Mouse (Mus musculus) bone marrow macrophage, adult 2 months (primary cell): ENCODE data around the gene Ccl25. TPM values are rescaled to one million over a fixed set of nuclear protein-coding genes. Genes with fewer than 3 reads are reported as not detected.

Experiments
- H3K27ac ChIP-seq: 2 replicates; pipeline ENCODE4 v1.5.1; 2012; ENCODE audit warnings: low read depth, low read length; ENCODE audit not compliant: insufficient read depth
- H3K4me1 ChIP-seq: 2 replicates; pipeline ENCODE4 v1.6.1; 2012; ENCODE audit warnings: low read length; ENCODE audit not compliant: control insufficient read depth, insufficient read depth
- H3K4me3 ChIP-seq: 2 replicates; pipeline ENCODE4 v1.5.1; 2012; ENCODE audit warnings: mild to moderate bottlenecking, low read length, moderate library complexity; ENCODE audit not compliant: insufficient read depth
- CTCF ChIP-seq: IDR thresholded peaks from 2 replicates; pipeline ENCODE4 v1.5.1; 2012; ENCODE audit warnings: low read depth, mild to moderate bottlenecking, low read length, moderate library complexity
- POLR2A ChIP-seq: IDR thresholded peaks from 2 replicates; pipeline ENCODE4 v1.6.1; 2012; ENCODE audit warnings: mild to moderate bottlenecking, low read depth, low read length, borderline replicate concordance
- polyA plus RNA-seq: library from polyadenylated mRNA; stranded (reverse); fragments of >200 nt; gene quantifications from 2 replicates; pipeline ENCODE4 v1.2.4, GENCODE M21; 2012; ENCODE audit not compliant: missing spikeins, insufficient read depth, insufficient read length

Ccl25 gene
- polyA plus RNA-seq, 1 experiment: 10.5 TPM

- TF ChIP-seq POLR2A (no peak), CTCF (no peak)
- no peak overlapping the region for H3K4me3 ChIP-seq
- no peaks in the 10 kb centered on the region for H3K4me1 ChIP-seq
- H3K27ac ChIP-seq: no peak overlapping the region
Observed at GRCm38 (mm10) chr8:4355455-4355854, 30.4 kb downstream of the Ccl25 start.

GRCm38 (mm10) chr8:4359362-4359761 is 34.4 kb downstream of the Ccl25 start:
- no peak overlapping the region for H3K4me3 ChIP-seq
- no peak overlapping the region for H3K27ac ChIP-seq
- no peak for TF ChIP-seq POLR2A
- no peak for TF ChIP-seq CTCF
- no peaks in the 10 kb centered on the region for H3K4me1 ChIP-seq

DNA sequence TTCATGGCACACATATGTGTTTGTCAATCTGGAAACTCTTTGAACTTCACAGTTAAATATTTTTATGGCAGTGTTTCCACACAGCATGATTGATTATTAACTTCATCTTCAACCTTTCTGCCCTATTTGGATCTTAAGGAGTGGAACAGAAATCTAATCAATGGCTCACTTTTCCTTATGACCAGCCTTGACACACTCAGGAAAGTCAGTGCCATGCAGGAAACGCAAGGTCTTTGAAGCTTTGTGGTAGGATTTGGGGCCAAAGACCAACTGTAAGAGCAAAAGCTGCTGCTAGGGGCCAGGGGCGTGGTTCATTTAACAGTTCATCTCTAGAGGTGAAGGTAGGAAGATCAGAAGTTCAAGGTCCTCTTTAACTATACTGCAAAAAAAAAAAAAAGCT is 35.9 kb downstream of the Ccl25 start:
- Histone ChIP-seq H3K27ac (no peak overlapping the region), H3K4me3 (no peak overlapping the region), H3K4me1 (no peaks in the 10 kb centered on the region)
- TF ChIP-seq POLR2A: no peak
- no peak for TF ChIP-seq CTCF

DNA sequence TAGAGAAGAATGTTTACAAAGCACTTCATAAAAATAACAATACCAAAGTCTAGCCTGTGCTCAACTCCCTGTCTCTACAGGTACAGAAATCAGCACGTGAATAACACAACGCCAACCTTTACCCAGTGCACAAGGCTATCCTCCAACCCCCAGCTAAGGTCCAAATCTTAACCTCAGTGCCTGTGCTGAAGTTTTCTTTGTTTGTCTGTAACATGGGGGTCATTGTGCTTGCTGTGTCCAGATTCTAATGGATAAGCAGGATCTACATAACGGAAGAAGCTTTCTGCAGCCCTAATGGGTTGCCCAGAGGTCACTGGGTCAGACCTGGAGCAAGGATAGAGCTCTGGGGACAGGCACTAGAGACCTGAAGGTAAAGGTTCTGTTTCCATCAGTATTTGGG is 41.2 kb downstream of the Ccl25 start:
- H3K4me3 ChIP-seq: no peak overlapping the region
- no peak overlapping the region for H3K27ac ChIP-seq
- TF ChIP-seq CTCF (no peak), POLR2A (no peak)
- no peaks in the 10 kb centered on the region for H3K4me1 ChIP-seq

- H3K27ac ChIP-seq: no peak overlapping the region
- no peak overlapping the region for H3K4me3 ChIP-seq
- TF ChIP-seq POLR2A (no peak), CTCF (no peak)
- no peaks in the 10 kb centered on the region for H3K4me1 ChIP-seq
Observed at GRCm38 (mm10) chr8:4367808-4368207, 42.8 kb downstream of the Ccl25 start.

DNA sequence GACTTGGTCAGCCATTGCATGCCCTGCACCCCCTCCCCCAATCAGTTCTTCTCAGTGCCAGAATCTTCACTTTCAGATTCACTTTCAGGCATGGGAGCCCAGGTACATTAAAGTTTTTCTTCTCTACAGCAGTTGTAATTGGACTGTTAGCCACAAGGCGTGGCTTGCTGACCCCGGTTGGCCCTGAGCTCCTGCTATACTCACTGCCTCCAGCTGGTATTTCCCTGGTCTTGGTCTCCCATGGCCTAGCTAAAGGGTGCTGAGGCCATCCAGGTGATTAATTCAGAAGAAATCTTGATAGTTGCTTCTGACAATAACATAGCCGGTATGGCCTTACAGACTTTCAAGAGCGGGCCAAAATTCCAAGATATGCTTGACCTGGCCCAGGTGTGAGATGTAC is 43.5 kb downstream of the Ccl25 start:
- H3K4me3 ChIP-seq: no peak overlapping the region
- TF ChIP-seq CTCF (no peak), POLR2A (no peak)
- no peak overlapping the region for H3K27ac ChIP-seq
- no peaks in the 10 kb centered on the region for H3K4me1 ChIP-seq

GRCm38 (mm10) chr8:4370078-4370477 is 45.1 kb downstream of the Ccl25 start:
- H3K4me1 ChIP-seq: no peaks in the 10 kb centered on the region
- H3K27ac ChIP-seq: peak overlapping the region; percentile 53
- peak; percentile 40 for TF ChIP-seq CTCF
- TF ChIP-seq POLR2A: no peak
- H3K4me3 ChIP-seq: no peak overlapping the region

- no peak overlapping the region for H3K4me3 ChIP-seq
- no peak overlapping the region for H3K27ac ChIP-seq
- TF ChIP-seq POLR2A (no peak), CTCF (no peak)
- no peaks in the 10 kb centered on the region for H3K4me1 ChIP-seq
Observed at GRCm38 (mm10) chr8:4372657-4373056, 47.6 kb downstream of the Ccl25 start.

DNA sequence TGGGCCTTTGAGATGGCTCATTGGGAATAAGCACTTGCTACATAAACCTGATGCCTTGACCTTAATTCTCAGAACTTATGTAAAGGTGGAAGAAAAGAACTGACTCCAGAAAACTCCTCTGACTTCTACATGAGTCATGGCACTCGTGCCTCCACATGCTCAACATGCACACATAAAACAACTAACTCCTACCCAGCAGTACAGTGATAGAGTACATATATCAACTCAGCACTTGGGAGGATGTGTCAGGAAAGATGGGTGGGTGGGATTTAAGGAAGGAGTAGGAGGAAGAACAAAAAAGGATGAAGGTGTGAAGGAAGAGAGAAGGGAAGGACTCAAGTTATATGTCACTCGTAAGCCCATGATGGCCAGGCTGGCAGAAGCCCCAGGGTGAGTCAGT is 76.4 kb downstream of the Ccl25 start:
- H3K4me1 ChIP-seq: no peaks in the 10 kb centered on the region
- no peak overlapping the region for H3K27ac ChIP-seq
- no peak for TF ChIP-seq CTCF
- no peak for TF ChIP-seq POLR2A
- no peak overlapping the region for H3K4me3 ChIP-seq

GRCm38 (mm10) chr8:4403960-4404879 is 79.2 kb downstream of the Ccl25 start:
- H3K4me3 ChIP-seq: no peak overlapping the region

More at GRCm38 (mm10) chr8:4403960-4404879, 79.2 kb downstream of the Ccl25 start:
- TF ChIP-seq CTCF: no peak
- TF ChIP-seq POLR2A: no peak
- Histone ChIP-seq H3K27ac (no peak overlapping the region), H3K4me1 (no peaks in the 10 kb centered on the region)
